Mouse (Mus musculus) heart, embryonic 16.5 days (tissue): ENCODE measurements around the gene Vmn2r55. TPM values are rescaled to one million over a fixed set of nuclear protein-coding genes. Genes with fewer than 3 reads are reported as not detected.
"Not testable (repeated sequence)": the region's sequence is repeated elsewhere in the genome, so short reads cannot be mapped to it uniquely, and the experiment has no call there.

ENCODE experiments used
- ATAC-seq: fragments of 200-750 bp; cut with Nextera tagmentation; replicated peaks from 2 replicates; pipeline ENCODE4 v1.8.0; 2017; ENCODE audit warnings: moderate number of reproducible peaks; ENCODE audit not compliant: insufficient read depth, low FRiP score; ENCODE audit errors: extremely low read depth
- H3K27ac ChIP-seq: fragments of 300-500 bp; sonication (generic); 2 replicates; pipeline ENCODE4 v1.5.1; 2014; ENCODE audit warnings: mild to moderate bottlenecking, low read length, control low read depth, moderate library complexity
- H3K27me3 ChIP-seq: fragments of 300-500 bp; sonication (generic); 2 replicates; pipeline ENCODE4 v1.6.1; 2014; ENCODE audit warnings: low read length, mixed read lengths; ENCODE audit not compliant: control insufficient read depth, insufficient read depth
- H3K36me3 ChIP-seq: fragments of 300-500 bp; sonication (generic); 2 replicates; pipeline ENCODE4 v1.6.1; 2014; ENCODE audit not compliant: control insufficient read depth, insufficient read depth
- H3K4me1 ChIP-seq: fragments of 300-500 bp; sonication (generic); 2 replicates; pipeline ENCODE4 v1.6.1; 2014; ENCODE audit warnings: low read length, mixed read lengths; ENCODE audit not compliant: control insufficient read depth, insufficient read depth
- H3K4me2 ChIP-seq: fragments of 300-500 bp; sonication (generic); 2 replicates; pipeline ENCODE4 v1.6.1; 2014; ENCODE audit warnings: low read depth, mild to moderate bottlenecking, control low read depth, low read length
- H3K4me3 ChIP-seq: fragments of 300-500 bp; sonication (generic); 2 replicates; pipeline ENCODE4 v1.5.1; 2014; ENCODE audit warnings: mild to moderate bottlenecking, control low read depth, low read length
- H3K9ac ChIP-seq: fragments of 300-500 bp; sonication (generic); 2 replicates; pipeline ENCODE4 v1.6.1; 2014; ENCODE audit warnings: low read length, control low read depth
- H3K9me3 ChIP-seq: fragments of 300-500 bp; sonication (generic); replicated peaks from 2 replicates; pipeline ENCODE4 v1.6.1; 2016; ENCODE audit warnings: low read length; ENCODE audit not compliant: control insufficient read depth
- WGBS: fragments of 180-500 bp; shearing (Covaris S2); extraction: QIAGEN DNeasy Blood & Tissue Kit; methylation state at CpG from one replicate; pipeline ENCODE4 v1.1.7; 2014; 5-methylcytosine and 5-hydroxymethylcytosine counted together
- polyA plus RNA-seq: library from polyadenylated mRNA; unstranded; fragments of >200 nt; fragmentation: Nextera tagmentation; extraction: Ambion mirVana; gene quantifications from 2 replicates; pipeline ENCODE4 v1.2.1, GENCODE M21; 2015

Vmn2r55 gene
- polyA plus RNA-seq, result not detected in 2 replicates

DNA sequence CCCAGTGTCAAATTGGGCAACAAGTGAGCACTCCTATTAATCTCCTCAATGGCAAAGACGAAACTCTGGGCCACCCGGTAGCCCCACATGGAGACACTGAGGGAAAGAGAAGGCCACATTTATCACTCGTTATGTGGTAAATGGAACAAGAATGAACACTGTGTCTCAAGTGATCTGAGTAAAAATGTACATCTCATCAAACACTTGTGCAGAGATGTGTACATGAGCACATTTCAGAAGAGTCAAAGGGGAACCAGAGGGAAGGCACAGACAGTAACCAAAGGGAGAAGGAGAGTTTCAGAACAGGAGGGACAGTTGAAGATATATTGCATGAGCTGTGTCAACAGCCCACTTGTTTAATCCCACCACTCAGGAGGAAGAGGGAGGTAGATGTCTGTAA lies at the start of gene Vmn2r55:
Vmn2r55 (minus strand) TSS at position 101 of the 400 bp plus-strand sequence.
- not testable (repeated sequence) for H3K9me3 ChIP-seq, H3K9ac ChIP-seq, H3K36me3 ChIP-seq, ATAC-seq, H3K4me1 ChIP-seq, H3K27ac ChIP-seq, H3K4me3 ChIP-seq, H3K4me2 ChIP-seq, H3K27me3 ChIP-seq
- WGBS, result 79% methylated on average over 3 of the region's 3 CpGs

DNA sequence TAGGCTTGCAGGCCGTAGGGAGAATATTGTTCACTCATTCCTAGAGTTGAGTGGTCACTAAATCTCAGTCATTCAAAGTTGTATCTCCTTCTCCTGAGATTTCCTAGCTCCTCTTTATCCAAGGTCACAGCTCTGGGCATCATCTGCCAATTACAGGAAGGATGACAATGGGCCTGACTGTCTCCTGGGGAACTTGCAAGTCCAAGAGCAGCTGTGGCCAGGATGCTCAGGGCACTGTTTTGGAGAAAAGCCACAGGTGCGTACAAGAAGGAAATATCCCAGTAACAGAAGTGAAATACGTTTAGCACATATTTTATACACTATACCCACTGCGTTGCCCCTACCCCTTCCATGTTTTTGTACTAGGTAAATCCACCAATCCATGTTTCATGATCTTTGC lies 44.6 kb downstream of the Vmn2r55 start, which contains the start of gene Vmn2r54:
Vmn2r54 (minus strand) TSS at position 101 of the 400 bp plus-strand sequence.
- H3K27me3 ChIP-seq, H3K9me3 ChIP-seq, H3K36me3 ChIP-seq, H3K4me1 ChIP-seq, ATAC-seq, H3K27ac ChIP-seq, H3K9ac ChIP-seq, H3K4me3 ChIP-seq, H3K4me2 ChIP-seq: not testable (repeated sequence)
- 71% methylated on average over 3 of the region's 4 CpGs for WGBS

DNA sequence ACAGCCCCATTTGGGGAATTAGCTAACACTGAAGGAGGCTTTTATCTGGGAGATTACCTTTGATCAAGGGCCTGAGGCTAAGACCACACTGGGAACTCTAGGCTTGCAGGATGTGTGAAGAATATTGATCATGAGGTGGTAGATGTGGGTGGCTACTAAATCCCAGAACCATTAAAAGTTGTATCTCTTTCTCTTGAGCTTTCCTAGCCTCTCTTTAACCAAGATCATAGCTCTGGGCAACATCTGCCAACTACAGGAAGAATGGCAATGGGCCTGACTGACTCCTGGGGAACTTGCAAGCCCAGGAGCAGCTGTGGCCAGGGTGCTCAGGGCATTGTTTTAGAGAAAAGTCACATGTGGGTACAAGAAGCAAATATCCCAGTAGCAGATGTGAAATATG lies 76.1 kb downstream of the Vmn2r55 start, which contains the start of gene Vmn2r53:
Vmn2r53 (minus strand) TSS at position 101 of the 400 bp plus-strand sequence.
- H3K4me1 ChIP-seq, result no peaks in the 10 kb centered on the region
- peaks cover 3% of the 10 kb centered on the region; the same call in 1 of the 2 replicates for H3K9me3 ChIP-seq
- no peaks in the 10 kb centered on the region for H3K36me3 ChIP-seq
- ATAC-seq, result no peak
- H3K27ac ChIP-seq, result no peak within 1 kb of the TSS
- no peak within 1 kb of the TSS for H3K4me2 ChIP-seq
- no peaks in the 10 kb centered on the region for H3K27me3 ChIP-seq
- H3K9ac ChIP-seq, result no peak within 1 kb of the TSS
- no peak within 1 kb of the TSS for H3K4me3 ChIP-seq

Other genes starting within 250 kb of the Vmn2r55 start
- 15.1 and 15.2 TPM in 2 replicates for gene Zfp606, start 206.7 kb downstream of the Vmn2r55 start, polyA plus RNA-seq
- not detected in 2 replicates for gene 2900092C05Rik, start 172.5 kb downstream of the Vmn2r55 start, polyA plus RNA-seq
- gene Vmn2r53, start 76.2 kb downstream of the Vmn2r55 start, polyA plus RNA-seq, result under 0.01 and 0.01 TPM in 2 replicates
- not detected in 2 replicates for gene Vmn2r54, start 44.7 kb downstream of the Vmn2r55 start, polyA plus RNA-seq
- not detected in 2 replicates for gene Vmn2r56, start 50.0 kb upstream of the Vmn2r55 start, polyA plus RNA-seq
- gene Zscan18, start 118.6 kb upstream of the Vmn2r55 start, polyA plus RNA-seq, result 4.4 and 5.9 TPM in 2 replicates
- gene Zfp329, start 133.9 kb upstream of the Vmn2r55 start, polyA plus RNA-seq, result 8.9 and 11.2 TPM in 2 replicates
- 23.9 and 26.5 TPM in 2 replicates for gene Zfp110, start 149.8 kb upstream of the Vmn2r55 start, polyA plus RNA-seq
- 2.7 and 3.2 TPM in 2 replicates for gene Zfp128, start 196.2 kb upstream of the Vmn2r55 start, polyA plus RNA-seq
- 9.9 and 10.8 TPM in 2 replicates for gene Zscan22, start 212.8 kb upstream of the Vmn2r55 start, polyA plus RNA-seq
- 521 and 529 TPM in 2 replicates for gene Rps5, start 237.3 kb upstream of the Vmn2r55 start, polyA plus RNA-seq
- gene Rnf225, start 242.4 kb upstream of the Vmn2r55 start, polyA plus RNA-seq, result 0.47 and 0.74 TPM in 2 replicates